Mouse (Mus musculus) cerebellum, adult 2 months (tissue): ENCODE results near the gene Zxdc.

Experiments used
- CTCF ChIP-seq: fragments of 200-500 bp; IDR thresholded peaks from 2 replicates; pipeline ENCODE4 v1.5.1; 2011; ENCODE audit warnings: low read depth, mild to moderate bottlenecking, control low read depth, low read length, moderate library complexity, borderline replicate concordance; ENCODE audit not compliant: insufficient read depth
- POLR2A ChIP-seq: fragments of 200-500 bp; IDR thresholded peaks from 2 replicates; pipeline ENCODE4 v1.6.1; 2011; ENCODE audit warnings: low read length, control low read depth, borderline replicate concordance; ENCODE audit not compliant: insufficient read depth

DNA sequence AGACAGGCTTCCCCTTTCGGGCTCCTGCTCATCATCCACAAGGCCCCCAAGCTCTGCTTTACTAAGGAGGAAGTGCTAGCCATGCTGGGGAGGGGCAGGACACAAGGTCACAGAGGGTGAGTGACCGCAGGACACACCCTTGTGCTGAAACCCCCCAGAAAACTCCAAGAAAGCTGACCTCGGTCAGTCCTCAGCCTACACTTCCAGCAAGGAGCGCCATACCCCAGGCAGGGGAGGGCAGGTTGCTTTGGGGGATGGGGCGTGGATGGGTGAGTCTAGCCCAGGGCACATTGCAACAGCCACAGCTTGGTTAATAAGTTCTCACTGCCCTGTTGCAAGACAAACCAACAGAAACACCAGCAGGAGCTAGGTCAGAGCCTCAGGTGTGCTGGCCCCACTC, 48.9 kb upstream of the Zxdc start:
- TF ChIP-seq CTCF = no peak
- TF ChIP-seq POLR2A = no peak
